Mouse (Mus musculus) duodenum, adult 2 months (tissue): ENCODE results near the gene Krtap13-1. TPM values are rescaled to one million over a fixed set of nuclear protein-coding genes. Genes with fewer than 3 reads are reported as not detected.

ENCODE experiments used
- polyA plus RNA-seq: library from polyadenylated mRNA; depleted of rRNA; stranded (reverse); fragments of >200 nt; gene quantifications from 2 replicates; pipeline ENCODE4 v1.2.3, GENCODE M21; 2012; ENCODE audit warnings: low replicate concordance; rRNA removed

The Krtap13-1 gene
- not detected in 2 replicates for polyA plus RNA-seq

GRCm38 (mm10) chr16:88728812-88729275, at the start of gene Krtap13-1:
TSS of gene Krtap13-1 (plus strand) at chr16:88728862.

GRCm38 (mm10) chr16:88707496-88708012, 21.1 kb upstream of the Krtap13-1 start, which contains the start of gene 2310061N02Rik:
TSS of gene 2310061N02Rik (minus strand) at chr16:88707962.

DNA sequence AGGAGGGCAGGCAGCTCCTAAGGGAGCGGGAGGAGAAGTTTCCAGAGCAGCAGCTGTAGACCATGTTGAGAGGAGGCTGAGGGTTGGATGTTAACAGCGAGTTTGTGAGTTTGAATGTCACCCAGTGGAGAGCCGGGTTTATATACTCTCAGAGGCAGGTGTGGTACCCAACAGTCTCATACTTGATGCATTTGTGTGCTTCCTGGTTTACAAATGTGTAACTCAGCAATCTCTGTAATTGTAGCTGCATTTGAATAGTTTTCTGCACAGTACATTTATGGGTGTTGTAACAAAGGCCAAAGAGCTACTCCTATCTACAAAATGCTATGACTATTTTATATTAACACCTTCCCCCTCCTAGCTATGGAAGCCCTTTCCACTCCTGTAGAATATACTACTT, 22.9 kb downstream of the Krtap13-1 start, which contains the start of gene Krtap13:
TSS of gene Krtap13 (minus strand) at position 101 of the 400 bp plus-strand sequence.

DNA sequence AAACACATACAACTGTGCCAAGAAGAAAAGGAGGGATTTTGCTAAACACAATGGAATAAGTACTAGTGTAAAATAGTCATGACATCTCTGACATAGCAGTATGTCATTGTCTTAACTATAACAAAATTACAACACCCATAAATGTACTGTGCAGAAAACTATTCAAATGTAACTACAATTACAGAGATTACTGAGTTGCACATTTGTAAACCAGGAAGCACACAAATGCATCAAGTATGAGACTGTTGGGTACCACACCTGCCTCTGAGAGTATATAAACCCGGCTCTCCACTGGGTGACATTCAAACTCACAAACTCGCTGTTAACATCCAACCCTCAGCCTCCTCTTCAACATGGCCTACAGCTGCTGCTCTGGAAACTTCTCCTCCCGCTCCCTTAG, 29.9 kb downstream of the Krtap13-1 start, which contains the start of gene 2310034C09Rik:
TSS of gene 2310034C09Rik (plus strand) at position 301 of the 400 bp plus-strand sequence.

DNA sequence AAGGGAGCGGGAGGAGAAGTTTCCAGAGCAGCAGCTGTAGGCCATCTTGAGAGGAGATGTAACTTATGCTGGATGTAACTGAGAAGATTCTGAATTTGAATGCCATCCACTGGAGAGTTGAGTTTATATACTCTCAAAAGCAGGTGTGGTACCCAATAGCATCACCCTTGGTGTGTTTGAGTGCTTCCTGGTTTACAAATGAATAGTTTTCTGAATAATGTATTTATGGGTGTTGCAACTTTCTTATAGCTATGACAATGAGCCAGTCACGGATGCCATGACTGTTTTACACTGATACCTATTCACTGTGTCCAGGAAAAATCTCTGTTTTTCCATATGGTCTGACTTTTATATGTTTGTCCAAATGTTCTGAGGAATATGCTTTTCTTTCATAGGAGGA, 45.4 kb downstream of the Krtap13-1 start, which contains the start of gene 2310057N15Rik:
TSS of gene 2310057N15Rik (minus strand) at position 101 of the 400 bp plus-strand sequence.

GRCm38 (mm10) chr16:88777596-88777995, 48.9 kb downstream of the Krtap13-1 start, which contains the start of gene Gm5965:
TSS of gene Gm5965 (plus strand) at chr16:88777896.

Other genes starting within 250 kb of the Krtap13-1 start
- not detected in 2 replicates for gene Cldn17, start 221.9 kb upstream of the Krtap13-1 start, polyA plus RNA-seq
- 0.58 TPM in 1 of 2 replicates, not detected in the other for gene Cldn8, start 165.7 kb upstream of the Krtap13-1 start, polyA plus RNA-seq
- not detected in 2 replicates for gene Krtap24-1, start 116.6 kb upstream of the Krtap13-1 start, polyA plus RNA-seq
- gene 2310079G19Rik, start 101.2 kb upstream of the Krtap13-1 start, polyA plus RNA-seq = not detected in 2 replicates
- gene Krtap26-1, start 81.1 kb upstream of the Krtap13-1 start, polyA plus RNA-seq = not detected in 2 replicates
- gene Krtap27-1, start 57.2 kb upstream of the Krtap13-1 start, polyA plus RNA-seq = not detected in 2 replicates
- gene 2310061N02Rik, start 20.9 kb upstream of the Krtap13-1 start, polyA plus RNA-seq = not detected in 2 replicates
- not detected in 2 replicates for gene Krtap13, start 22.8 kb downstream of the Krtap13-1 start, polyA plus RNA-seq
- gene 2310034C09Rik, start 30.0 kb downstream of the Krtap13-1 start, polyA plus RNA-seq = not detected in 2 replicates
- not detected in 2 replicates for gene 2310057N15Rik, start 45.3 kb downstream of the Krtap13-1 start, polyA plus RNA-seq
- not detected in 2 replicates for gene Gm5965, start 49.0 kb downstream of the Krtap13-1 start, polyA plus RNA-seq
- gene Gm20741, start 83.4 kb downstream of the Krtap13-1 start, polyA plus RNA-seq = not detected in 2 replicates
- gene Krtap15, start 91.4 kb downstream of the Krtap13-1 start, polyA plus RNA-seq = not detected in 2 replicates
- not detected in 2 replicates for gene Krtap14, start 97.3 kb downstream of the Krtap13-1 start, polyA plus RNA-seq
- gene Krtap19-1, start 140.5 kb downstream of the Krtap13-1 start, polyA plus RNA-seq = not detected in 2 replicates
- not detected in 2 replicates for gene Krtap19-2, start 145.4 kb downstream of the Krtap13-1 start, polyA plus RNA-seq
- gene Krtap19-3, start 149.2 kb downstream of the Krtap13-1 start, polyA plus RNA-seq = not detected in 2 replicates
- gene Krtap19-4, start 156.2 kb downstream of the Krtap13-1 start, polyA plus RNA-seq = not detected in 2 replicates
- not detected in 2 replicates for gene Krtap19-5, start 167.6 kb downstream of the Krtap13-1 start, polyA plus RNA-seq
- not detected in 2 replicates for gene Krtap19-9b, start 203.4 kb downstream of the Krtap13-1 start, polyA plus RNA-seq
- not detected in 2 replicates for gene Krtap16-3, start 234.0 kb downstream of the Krtap13-1 start, polyA plus RNA-seq